Mouse (Mus musculus): Measurements from ENCODE around the gene Gapvd1.

GRCm38 (mm10) chr2:34628903-34629540 is 126.0 kb downstream of the Gapvd1 start:
- TF ChIP-seq CTCF (IDR thresholded peaks at IDR 0.05; ENCODE audit: control insufficient read depth, insufficient read depth, insufficient replicate concordance, low read depth, low read length), result no peak
- no peak for TF ChIP-seq POLR2A (IDR thresholded peaks at IDR 0.05; ENCODE audit: control insufficient read depth, low read depth, low read length)
